Mouse (Mus musculus): Measurements from ENCODE around the gene Ddx11. TPM values are rescaled to one million over a fixed set of nuclear protein-coding genes. Genes with fewer than 3 reads are reported as not detected.

Ddx11 gene
- total and polyA plus RNA-seq, 3 experiments = 26.9 to 32.7 TPM; not detected in 1

DNA sequence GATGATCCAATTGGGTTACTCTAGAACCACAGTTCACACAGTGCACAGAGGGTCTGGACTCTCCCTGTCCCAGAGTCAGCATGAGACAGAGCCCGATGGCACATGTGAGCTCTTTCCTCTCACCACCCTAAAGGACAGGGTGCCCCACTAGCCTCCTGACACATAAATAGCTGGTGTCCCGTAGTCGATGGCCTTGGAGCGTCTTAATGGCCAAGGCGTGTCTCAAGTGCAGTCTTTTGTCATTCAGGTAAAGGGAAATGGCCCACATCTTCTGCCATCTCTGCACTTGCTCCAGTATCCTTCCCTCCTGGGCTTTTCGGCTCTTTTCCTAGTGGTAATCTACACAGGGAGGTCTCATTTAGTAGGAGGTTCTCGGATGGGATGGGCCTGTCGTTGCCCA lies 67.3 kb downstream of the Ddx11 start:
- no peaks in the 10 kb centered on the region for H3K79me2 ChIP-seq (ENCODE audit: control insufficient read depth, insufficient read depth, low read length, poor library complexity)
- no peaks in the 10 kb centered on the region; the same call in 1 of the 2 replicates for H3K9me3 ChIP-seq (replicated peaks; ENCODE audit: insufficient read depth, low read length)
- no peak for TF ChIP-seq TAL1 (IDR thresholded peaks at IDR 0.05; ENCODE audit: low read length)
- no peak for TF ChIP-seq MAFK (IDR thresholded peaks at IDR 0.05; ENCODE audit: borderline replicate concordance, low read depth, low read length)
- TF ChIP-seq BHLHE40 (IDR thresholded peaks at IDR 0.05; ENCODE audit: borderline replicate concordance, low read depth, low read length) = no peak
- no peak for TF ChIP-seq NRF1 (IDR thresholded peaks at IDR 0.05; ENCODE audit: insufficient read depth, low read depth, low read length, poor library complexity, severe bottlenecking)
- no peak for TF ChIP-seq MXI1 (IDR thresholded peaks at IDR 0.05; ENCODE audit: low read depth, low read length)
- no peak for TF ChIP-seq ELF1 (IDR thresholded peaks at IDR 0.05; ENCODE audit: low read depth, low read length)
- TF ChIP-seq E2F4 (IDR thresholded peaks at IDR 0.05; ENCODE audit: borderline replicate concordance, low read depth, low read length) = no peak
- TF ChIP-seq ZMIZ1 (IDR thresholded peaks at IDR 0.05; ENCODE audit: low read depth, low read length) = no peak
- no peak for TF ChIP-seq EP300 (IDR thresholded peaks at IDR 0.05; ENCODE audit: low read depth in 1 of 2, low read length in 2 of 2)
- TF ChIP-seq SIN3A (IDR thresholded peaks at IDR 0.05; ENCODE audit: low read length) = no peak
- no peak for TF ChIP-seq HCFC1 (IDR thresholded peaks at IDR 0.05; ENCODE audit: low read depth, low read length)
- TF ChIP-seq JUND (IDR thresholded peaks at IDR 0.05; ENCODE audit: low read depth, low read length) = no peak
- no peak for TF ChIP-seq MYB (IDR thresholded peaks at IDR 0.05; ENCODE audit: low read depth, low read length)
- no peak for TF ChIP-seq CHD2 (IDR thresholded peaks at IDR 0.05; ENCODE audit: low read length)

DNA sequence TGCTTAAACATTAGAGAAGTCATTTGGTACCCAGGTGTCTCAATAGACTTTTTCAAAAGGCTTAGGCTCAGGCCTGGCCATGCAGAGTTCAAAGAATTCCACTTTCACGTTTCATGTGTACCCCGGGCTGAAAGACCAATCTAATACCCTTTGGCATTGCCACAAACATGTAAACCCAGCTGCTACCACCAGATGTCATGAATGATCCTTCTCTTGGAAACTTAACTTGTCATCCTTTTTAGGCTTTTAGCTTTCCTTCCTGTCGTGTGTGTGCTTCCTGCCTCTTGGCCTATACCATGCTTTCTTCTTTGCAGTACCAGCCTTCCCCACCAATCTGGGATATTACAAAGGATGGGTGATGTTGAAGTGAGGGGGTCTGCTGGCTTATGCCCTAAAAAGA lies 73.7 kb downstream of the Ddx11 start:
- Histone ChIP-seq H3K4me3 (ENCODE audit: control insufficient read depth in 1 of 2, insufficient read depth in 1 of 2, low read depth in 2 of 2, low read length in 2 of 2) (no peak overlapping the region), H3K36me3 (ENCODE audit: control insufficient read depth in 1 of 2, insufficient read depth in 2 of 2, low read length in 2 of 2) (no peaks in the 10 kb centered on the region), H3K9me3 (replicated peaks; ENCODE audit: insufficient read depth, low read length) (no peaks in the 10 kb centered on the region), H3K4me1 (ENCODE audit: control insufficient read depth in 1 of 2, insufficient read depth in 2 of 2, low read length in 2 of 2) (no peaks in the 10 kb centered on the region), H3K27me3 (ENCODE audit: control insufficient read depth in 1 of 2, insufficient read depth in 2 of 2, low read length in 2 of 2) (no peaks in the 10 kb centered on the region), H3K9ac (ENCODE audit: control insufficient read depth, low read depth, low read length, poor library complexity, severe bottlenecking) (no peak overlapping the region), H3K27ac (ENCODE audit: control insufficient read depth, low read depth, low read length) (no peak overlapping the region), H3K79me2 (ENCODE audit: control insufficient read depth, insufficient read depth, low read length, poor library complexity) (no peaks in the 10 kb centered on the region)
- TF ChIP-seq RAD21 (IDR thresholded peaks at IDR 0.05; ENCODE audit: low read depth, low read length) (peak; percentile 8; the same call in 1 of the 2 replicates), SMC3 (IDR thresholded peaks at IDR 0.05; ENCODE audit: low read depth, low read length) (0 out of 2 replicates have a peak, but pooled peaks have one; percentile 15), CTCF (IDR thresholded peaks at IDR 0.05 in 2 of 3, conservative IDR thresholded peaks at IDR 0.05 in 1 of 3; ENCODE audit: control insufficient read depth in 1 of 3, insufficient read depth in 1 of 3, low read depth in 2 of 3, low read length in 3 of 3, poor library complexity in 1 of 3, severe bottlenecking in 1 of 3) (peak in 1 of 3 experiments; percentile 18; a peak in 1 of 6 replicates), SIN3A (IDR thresholded peaks at IDR 0.05; ENCODE audit: low read length) (no peak)
- DNase-seq (ENCODE audit: low read depth, low spot score) = no peak

More for the DNA sequence above, 67.3 kb downstream of the Ddx11 start:
- no peak overlapping the region for H3K4me3 ChIP-seq (ENCODE audit: control insufficient read depth in 1 of 2, insufficient read depth in 1 of 2, low read depth in 2 of 2, low read length in 2 of 2)
- DNase-seq (ENCODE audit: low read depth, low spot score) = no peak
- H3K4me1 ChIP-seq (ENCODE audit: control insufficient read depth in 1 of 2, insufficient read depth in 2 of 2, low read length in 2 of 2) = no peaks in the 10 kb centered on the region
- H3K9ac ChIP-seq (ENCODE audit: control insufficient read depth, low read depth, low read length, poor library complexity, severe bottlenecking) = no peak overlapping the region
- H3K36me3 ChIP-seq (ENCODE audit: control insufficient read depth in 1 of 2, insufficient read depth in 2 of 2, low read length in 2 of 2) = no peaks in the 10 kb centered on the region
- H3K27me3 ChIP-seq (ENCODE audit: control insufficient read depth in 1 of 2, insufficient read depth in 2 of 2, low read length in 2 of 2) = no peaks in the 10 kb centered on the region
- no peak overlapping the region for H3K27ac ChIP-seq (ENCODE audit: control insufficient read depth, low read depth, low read length)

Other genes starting within 250 kb of the Ddx11 start
- 53.2 and 57.7 TPM in 2 replicates for gene Ralbp1, start 237.7 kb upstream of the Ddx11 start, total RNA-seq (2012; rRNA removed)
- gene Ralbp1, start 237.7 kb upstream of the Ddx11 start, polyA plus RNA-seq (2012; ENCODE audit: insufficient read depth in 1 of 2, insufficient read length in 2 of 2, low read depth in 1 of 2, low replicate concordance in 2 of 2, missing spikeins in 1 of 2) = 10 to 100 TPM in 1 of 2 experiments, not detected in 1; 69.6 TPM
- gene Twsg1, start 172.3 kb upstream of the Ddx11 start, total RNA-seq (2012; rRNA removed) = 11.9 and 17.0 TPM in 2 replicates
- 10 to 100 TPM in 1 of 2 experiments, not detected in 1; 17.7 TPM for gene Twsg1, start 172.3 kb upstream of the Ddx11 start, polyA plus RNA-seq (2012; ENCODE audit: insufficient read depth in 1 of 2, insufficient read length in 2 of 2, low read depth in 1 of 2, low replicate concordance in 2 of 2, missing spikeins in 1 of 2)
- gene Ankrd12, start 46.4 kb upstream of the Ddx11 start, total RNA-seq (2012; rRNA removed) = 9.6 and 10.0 TPM in 2 replicates
- 10 to 100 TPM in 1 of 2 experiments, not detected in 1; 13.3 TPM for gene Ankrd12, start 46.4 kb upstream of the Ddx11 start, polyA plus RNA-seq (2012; ENCODE audit: insufficient read depth in 1 of 2, insufficient read length in 2 of 2, low read depth in 1 of 2, low replicate concordance in 2 of 2, missing spikeins in 1 of 2)
- gene Ndufv2, start 22.0 kb upstream of the Ddx11 start, total RNA-seq (2012; rRNA removed) = 150 and 169 TPM in 2 replicates
- 100 to 1,000 TPM in 1 of 2 experiments, not detected in 1; 178 TPM for gene Ndufv2, start 22.0 kb upstream of the Ddx11 start, polyA plus RNA-seq (2012; ENCODE audit: insufficient read depth in 1 of 2, insufficient read length in 2 of 2, low read depth in 1 of 2, low replicate concordance in 2 of 2, missing spikeins in 1 of 2)
- gene Washc1, start 12.0 kb upstream of the Ddx11 start, total RNA-seq (2012; rRNA removed) = 37.0 and 37.8 TPM in 2 replicates
- gene Washc1, start 12.0 kb upstream of the Ddx11 start, polyA plus RNA-seq (2012; ENCODE audit: insufficient read depth in 1 of 2, insufficient read length in 2 of 2, low read depth in 1 of 2, low replicate concordance in 2 of 2, missing spikeins in 1 of 2) = 10 to 100 TPM in 1 of 2 experiments, not detected in 1; 58.6 TPM